Mouse (Mus musculus) liver, embryonic 14.5 days (tissue): ENCODE results near the gene Gpr68. TPM values are rescaled to one million over a fixed set of nuclear protein-coding genes. Genes with fewer than 3 reads are reported as not detected.

ENCODE experiments used
- ATAC-seq: fragments of 200-750 bp; cut with Nextera tagmentation; 2 replicates; pipeline ENCODE4 v1.8.0; 2017; ENCODE audit warnings: moderate number of reproducible peaks, mild to moderate bottlenecking, moderate library complexity; ENCODE audit not compliant: insufficient read depth
- DNase-seq, 3 experiments: peaks; one replicate each; pipeline ENCODE4 v3.0.0-alpha.2; 2012 to 2013; ENCODE audit warnings: low read depth in 3 of 3, low spot score in 3 of 3
- H3K27ac ChIP-seq: fragments of 300-500 bp; sonication (generic); 2 replicates; pipeline ENCODE4 v1.5.1; 2014; ENCODE audit warnings: moderate library complexity, mild to moderate bottlenecking, control low read depth, inconsistent platforms
- H3K27me3 ChIP-seq: fragments of 300-500 bp; sonication (generic); 2 replicates; pipeline ENCODE4 v1.6.1; 2014; ENCODE audit warnings: mild to moderate bottlenecking, low read length, moderate library complexity; ENCODE audit not compliant: control insufficient read depth, insufficient read depth
- H3K36me3 ChIP-seq: fragments of 300-500 bp; sonication (generic); replicated peaks from 2 replicates; pipeline ENCODE4 v1.6.1; 2014; ENCODE audit warnings: low read depth; ENCODE audit not compliant: control insufficient read depth, insufficient read depth
- H3K4me1 ChIP-seq, 2 experiments: fragments of 200-500 bp in 1 of 2; fragments of 300-500 bp in 1 of 2; sonication (generic) in 1 of 2; replicated peaks; 2 replicates each; pipeline ENCODE4 v1.6.1; 2012 to 2014; ENCODE audit warnings: antibody characterized with exemption in 1 of 2, inconsistent platforms in 1 of 2, low read length in 1 of 2; ENCODE audit not compliant: control insufficient read depth in 2 of 2, insufficient read depth in 2 of 2
- H3K4me2 ChIP-seq: fragments of 300-500 bp; sonication (generic); 2 replicates; pipeline ENCODE4 v1.6.1; 2014; ENCODE audit warnings: low read depth, mild to moderate bottlenecking, control low read depth, moderate library complexity
- H3K4me3 ChIP-seq, 2 experiments: fragments of 200-500 bp in 1 of 2; fragments of 300-500 bp in 1 of 2; sonication (generic) in 1 of 2; 2 replicates each; pipeline ENCODE4 v1.5.1; 2012 to 2014; ENCODE audit warnings: low read depth in 2 of 2, low read length in 2 of 2, mild to moderate bottlenecking in 2 of 2, control low read depth in 1 of 2, inconsistent platforms in 1 of 2, moderate library complexity in 1 of 2; ENCODE audit not compliant: insufficient read depth in 1 of 2
- H3K9ac ChIP-seq: fragments of 300-500 bp; sonication (generic); replicated peaks from 2 replicates; pipeline ENCODE4 v1.6.1; 2014; ENCODE audit warnings: mild to moderate bottlenecking, control low read depth, moderate library complexity
- H3K9me3 ChIP-seq: fragments of 300-500 bp; sonication (generic); 2 replicates; pipeline ENCODE4 v1.6.1; 2016; ENCODE audit warnings: low read length, mixed read lengths; ENCODE audit not compliant: control insufficient read depth
- CTCF ChIP-seq: IDR thresholded peaks from 2 replicates; pipeline ENCODE4 v1.5.1; 2016; ENCODE audit warnings: antibody characterized with exemption, low read depth, control low read depth
- EP300 ChIP-seq: IDR thresholded peaks from 2 replicates; pipeline ENCODE4 v1.6.1; 2016; ENCODE audit warnings: antibody characterized with exemption, low read depth
- WGBS: fragments of 180-500 bp; shearing (Covaris S2); extraction: QIAGEN DNeasy Blood & Tissue Kit; methylation state at CpG from one replicate; pipeline ENCODE4 v1.1.7; 2014; ENCODE audit not compliant: insufficient replicate concordance; 5-methylcytosine and 5-hydroxymethylcytosine counted together
- polyA plus RNA-seq, 2 experiments: library from polyadenylated mRNA; depleted of rRNA in 1 of 2; stranded (reverse) in 1 of 2; unstranded in 1 of 2; fragments of >200 nt; fragmentation: Nextera tagmentation in 1 of 2; extraction: Ambion mirVana in 1 of 2; gene quantifications; 2 replicates each; pipeline versions ENCODE4 v1.2.1 to v1.2.3; 2012 to 2014

The Gpr68 gene
- polyA plus RNA-seq, 2 experiments = 0.04 TPM; not detected in 1

- H3K4me3 ChIP-seq = no peak overlapping the region
- H3K27me3 ChIP-seq = no peaks in the 10 kb centered on the region
- no peaks in the 10 kb centered on the region for H3K4me1 ChIP-seq
- 47% methylated on average over 2 of the region's 2 CpGs for WGBS
- DNase-seq = no peak
- H3K9ac ChIP-seq = no peak overlapping the region
- no peak overlapping the region for H3K27ac ChIP-seq
- H3K4me2 ChIP-seq = no peak overlapping the region
- H3K9me3 ChIP-seq = no peaks in the 10 kb centered on the region
- H3K36me3 ChIP-seq = no peaks in the 10 kb centered on the region
- TF ChIP-seq CTCF (no peak), EP300 (no peak)
- ATAC-seq = no peak
Observed at GRCm38 (mm10) chr12:100871841-100872240, 36.2 kb downstream of the Gpr68 start.

GRCm38 (mm10) chr12:100871234-100871633 is 36.8 kb downstream of the Gpr68 start:
- no peaks in the 10 kb centered on the region for H3K36me3 ChIP-seq

GRCm38 (mm10) chr12:100868049-100868622 is 39.9 kb downstream of the Gpr68 start:
- Histone ChIP-seq H3K4me1 (no peaks in the 10 kb centered on the region), H3K4me2 (no peak overlapping the region), H3K4me3 (no peak overlapping the region), H3K9me3 (no peaks in the 10 kb centered on the region), H3K27me3 (no peaks in the 10 kb centered on the region), H3K36me3 (no peaks in the 10 kb centered on the region), H3K27ac (no peak overlapping the region), H3K9ac (no peak overlapping the region)
- ATAC-seq (no peak), DNase-seq (no peak)
- TF ChIP-seq EP300 = no peak
- TF ChIP-seq CTCF = no peak
- 41% methylated on average over 4 of the region's 4 CpGs for WGBS

More at GRCm38 (mm10) chr12:100871234-100871633, 36.8 kb downstream of the Gpr68 start:
- Histone ChIP-seq H3K9ac (no peak overlapping the region), H3K4me2 (no peak overlapping the region), H3K4me3 (no peak overlapping the region), H3K4me1 (no peaks in the 10 kb centered on the region), H3K27me3 (no peaks in the 10 kb centered on the region), H3K27ac (no peak overlapping the region), H3K9me3 (no peaks in the 10 kb centered on the region)
- no peak for ATAC-seq
- 68% methylated on average over 6 of the region's 6 CpGs for WGBS
- TF ChIP-seq EP300 = no peak
- TF ChIP-seq CTCF = no peak
- DNase-seq = no peak

DNA sequence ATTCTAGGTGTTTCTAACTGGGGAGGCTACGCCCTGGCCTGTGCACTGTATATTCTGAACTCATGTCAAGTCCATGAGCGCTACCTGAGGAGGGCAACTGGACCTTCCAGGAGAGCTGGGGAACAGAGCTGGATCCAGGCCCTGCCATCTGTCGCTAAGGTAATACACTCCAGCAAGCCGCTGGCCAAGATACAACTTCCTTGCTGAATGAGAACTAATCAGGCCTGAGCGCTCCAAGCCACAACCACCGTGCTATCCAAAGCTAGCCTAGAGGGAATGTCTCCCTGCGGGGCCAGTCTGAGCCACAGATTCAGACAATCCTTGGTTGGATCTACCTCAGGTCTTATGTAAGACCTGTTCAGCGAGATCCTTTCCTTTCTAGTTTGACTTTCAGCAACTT is 40.9 kb downstream of the Gpr68 start:
- no peak for DNase-seq
- no peaks in the 10 kb centered on the region for H3K4me1 ChIP-seq
- TF ChIP-seq CTCF (no peak), EP300 (no peak)
- no peak for ATAC-seq
- H3K4me2 ChIP-seq = no peak overlapping the region
- 74% methylated on average over 8 of the region's 8 CpGs for WGBS
- no peaks in the 10 kb centered on the region for H3K9me3 ChIP-seq
- no peak overlapping the region for H3K27ac ChIP-seq
- H3K36me3 ChIP-seq = no peaks in the 10 kb centered on the region
- no peaks in the 10 kb centered on the region for H3K27me3 ChIP-seq
- no peak overlapping the region for H3K4me3 ChIP-seq
- no peak overlapping the region for H3K9ac ChIP-seq

DNA sequence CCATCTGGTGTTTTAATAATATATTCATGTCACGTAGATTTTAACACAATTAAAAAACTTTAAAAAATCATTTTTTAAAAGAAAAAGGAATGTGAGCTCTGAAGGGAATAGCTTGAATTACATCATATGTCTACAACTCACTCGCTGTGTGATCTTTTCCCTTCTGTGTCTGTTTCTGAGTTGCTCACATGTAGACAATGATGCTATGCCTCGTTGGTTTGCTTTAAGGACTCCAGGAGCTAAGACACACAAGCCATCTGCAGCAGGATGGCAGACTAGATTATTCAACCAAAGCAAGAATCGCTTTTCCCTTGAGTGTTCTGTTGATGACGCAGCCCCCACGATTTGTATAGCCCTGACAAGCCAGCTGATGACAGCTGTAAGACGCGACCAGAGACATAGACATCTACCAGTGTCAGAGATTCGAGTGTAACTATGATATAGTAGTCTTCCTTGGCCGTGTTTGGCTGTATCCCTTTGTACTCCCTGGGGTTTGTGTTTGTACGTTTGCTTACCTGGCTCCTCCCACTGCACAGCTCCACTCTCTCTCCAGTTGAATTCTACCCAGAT is 42.4 kb downstream of the Gpr68 start:
- Histone ChIP-seq H3K4me2 (no peak overlapping the region), H3K36me3 (no peaks in the 10 kb centered on the region), H3K27me3 (no peaks in the 10 kb centered on the region), H3K4me1 (no peaks in the 10 kb centered on the region), H3K9me3 (no peaks in the 10 kb centered on the region), H3K4me3 (no peak overlapping the region), H3K9ac (no peak overlapping the region), H3K27ac (no peak overlapping the region)
- ATAC-seq (no peak), DNase-seq (no peak)
- no peak for TF ChIP-seq CTCF
- no peak for TF ChIP-seq EP300
- WGBS = 58% methylated on average over 11 of the region's 11 CpGs
